8 mouse cellular contexts compared by ENCODE assay signal in the genomic region with DNA sequence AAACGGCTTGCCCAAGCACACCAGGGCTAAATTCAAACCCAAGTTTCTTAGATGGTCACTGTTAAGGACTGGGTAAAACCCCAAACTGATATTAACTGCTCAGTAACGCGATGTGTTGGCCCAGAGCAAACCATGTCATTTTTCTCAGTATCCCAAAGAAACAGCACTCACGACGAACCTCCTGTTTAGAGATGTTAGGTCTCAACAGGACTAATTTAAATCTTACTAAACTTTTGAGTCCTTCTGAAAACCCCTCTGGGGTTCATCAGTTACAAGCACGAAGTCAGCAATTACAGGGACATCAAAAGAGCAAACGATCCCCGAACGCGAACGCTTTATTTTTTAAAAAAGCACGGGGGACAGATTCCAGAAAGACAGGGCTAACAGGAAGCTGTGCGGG. TPM values are rescaled to one million over a fixed set of nuclear protein-coding genes. Genes with fewer than 3 reads are reported as not detected.
DNase-seq lines count a peak whose midpoint lies in the region; ATAC-seq and TF ChIP-seq lines count a peak whose summit lies in the region.

No protein-coding gene starts in this region.

- no peak for TF ChIP-seq POLR2A in spleen, adult 2 months (IDR thresholded peaks at IDR 0.05; ENCODE audit: low read depth, low read length)

- TF ChIP-seq CTCF in spleen, adult 2 months (IDR thresholded peaks at IDR 0.05; ENCODE audit: extremely low read depth, insufficient read depth, insufficient read length, insufficient replicate concordance), result no peak

- no peaks in the 10 kb centered on the region for H3K9me3 ChIP-seq in embryonic facial prominence, embryonic 15.5 days (replicated peaks)
- no peaks in the 10 kb centered on the region for H3K9me3 ChIP-seq in limb, embryonic 12.5 days
- H3K9me3 ChIP-seq in stomach, embryonic 15.5 days, result no peaks in the 10 kb centered on the region

- H3K27ac ChIP-seq in spleen, adult 2 months (ENCODE audit: insufficient read depth, low read length), result peak overlapping the region; percentile 94
- H3K27ac ChIP-seq in embryonic facial prominence, embryonic 15.5 days (replicated peaks), result peak overlapping the region; percentile 96
- H3K27ac ChIP-seq in limb, embryonic 12.5 days, result peak overlapping the region; percentile 95
- H3K27ac ChIP-seq in stomach, embryonic 15.5 days, result peak overlapping the region; percentile 91

- H3K4me1 ChIP-seq in spleen, adult 2 months (ENCODE audit: control insufficient read depth, insufficient read depth, insufficient read length), result peaks cover 7% of the 10 kb centered on the region
- peaks cover 17% of the 10 kb centered on the region for H3K4me1 ChIP-seq in embryonic facial prominence, embryonic 15.5 days
- H3K4me1 ChIP-seq in limb, embryonic 12.5 days (replicated peaks), result peaks cover 21% of the 10 kb centered on the region
- peaks cover 14% of the 10 kb centered on the region; the same call in 1 of the 2 replicates for H3K4me1 ChIP-seq in stomach, embryonic 15.5 days

- no peaks in the 10 kb centered on the region for H3K27me3 ChIP-seq in spleen, adult 2 months (ENCODE audit: control insufficient read depth, insufficient read depth, low read length)
- H3K27me3 ChIP-seq in embryonic facial prominence, embryonic 15.5 days, result no peaks in the 10 kb centered on the region
- no peaks in the 10 kb centered on the region for H3K27me3 ChIP-seq in limb, embryonic 12.5 days
- H3K27me3 ChIP-seq in stomach, embryonic 15.5 days (replicated peaks), result no peaks in the 10 kb centered on the region

- DNase-seq in spleen, adult 2 months (ENCODE audit: low read depth in 1 of 2, low spot score in 2 of 2), result no peak
- DNase-seq in spleen, adult 18-20 months, result no peak
- DNase-seq in layer of hippocampus, postnatal 36 days, result no peak
- no peak for DNase-seq in testis, postnatal 10 days (ENCODE audit: low spot score)
- DNase-seq in right cerebral cortex, adult 2 months (ENCODE audit: low spot score in 2 of 2), result no peak

- H3K4me3 ChIP-seq in spleen, adult 2 months (ENCODE audit: extremely low read depth, insufficient read depth, insufficient read length), result peak overlapping the region; percentile 99
- H3K4me3 ChIP-seq in embryonic facial prominence, embryonic 15.5 days (replicated peaks), result peak overlapping the region; percentile 76
- peak overlapping the region; percentile 83 for H3K4me3 ChIP-seq in limb, embryonic 12.5 days (replicated peaks)
- H3K4me3 ChIP-seq in stomach, embryonic 15.5 days (replicated peaks), result peak overlapping the region; percentile 94

- H3K4me2 ChIP-seq in embryonic facial prominence, embryonic 15.5 days (replicated peaks), result peak overlapping the region; percentile 64
- H3K4me2 ChIP-seq in limb, embryonic 12.5 days, result peak overlapping the region; percentile 89
- peak overlapping the region; percentile 50 for H3K4me2 ChIP-seq in stomach, embryonic 15.5 days

- WGBS in spleen, adult 2 months, result 4% methylated on average over 13 of the region's 13 CpGs
- 1% methylated on average over 13 of the region's 13 CpGs for WGBS in embryonic facial prominence, embryonic 15.5 days
- 4% methylated on average over 13 of the region's 13 CpGs for WGBS in limb, embryonic 12.5 days
- WGBS in stomach, embryonic 15.5 days, result 1% methylated on average over 13 of the region's 13 CpGs

- ATAC-seq in embryonic facial prominence, embryonic 15.5 days (ENCODE audit: insufficient number of reproducible peaks, low FRiP score, low TSS enrichment, low read depth), result no peak
- ATAC-seq in limb, embryonic 12.5 days (ENCODE audit: insufficient number of reproducible peaks, insufficient read depth, low FRiP score, low TSS enrichment, low read depth), result no peak
- no peak for ATAC-seq in stomach, embryonic 15.5 days (ENCODE audit: insufficient read depth, low FRiP score, low read depth)

- peak overlapping the region; percentile 90 for H3K9ac ChIP-seq in embryonic facial prominence, embryonic 15.5 days
- peak overlapping the region; percentile 92 for H3K9ac ChIP-seq in limb, embryonic 12.5 days (replicated peaks)
- peak overlapping the region; percentile 65 for H3K9ac ChIP-seq in stomach, embryonic 15.5 days

- peaks cover 5% of the 10 kb centered on the region for H3K36me3 ChIP-seq in spleen, adult 2 months (ENCODE audit: control insufficient read depth, insufficient read depth, low read length)
- peaks cover 11% of the 10 kb centered on the region; the same call in 1 of the 2 replicates for H3K36me3 ChIP-seq in embryonic facial prominence, embryonic 15.5 days
- peaks cover 14% of the 10 kb centered on the region for H3K36me3 ChIP-seq in limb, embryonic 12.5 days
- no peaks in the 10 kb centered on the region; the same call in 1 of the 2 replicates for H3K36me3 ChIP-seq in stomach, embryonic 15.5 days

RNA-seq across cellular contexts. Expression of a gene that starts 0.6 kb away (rescaled TPM):
- polyA plus RNA-seq in spleen, adult 2 months (2012; rRNA removed), result 0.45 and 0.78 TPM in 2 replicates
- polyA plus RNA-seq in embryonic facial prominence, embryonic 15.5 days (2015; fragmentation: Nextera tagmentation; extraction: Ambion mirVana), result 6.9 and 8.6 TPM in 2 replicates
- polyA plus RNA-seq in limb, embryonic 12.5 days (2016; fragmentation: Nextera tagmentation; extraction: Ambion mirVana), result 7.9 and 8.7 TPM in 2 replicates
- polyA plus RNA-seq in stomach, embryonic 15.5 days (2015; fragmentation: Nextera tagmentation; extraction: Ambion mirVana), result 4.2 and 5.4 TPM in 2 replicates
- total RNA-seq in layer of hippocampus, postnatal 36 days (2021), result 1 to 10 TPM; 2.8 to 3.3 TPM

RNA-seq across cellular contexts. Expression of a gene that starts 0.6 kb away (rescaled TPM):
- polyA plus RNA-seq in spleen, adult 2 months (2012; rRNA removed), result 178 and 234 TPM in 2 replicates
- polyA plus RNA-seq in embryonic facial prominence, embryonic 15.5 days (2015; fragmentation: Nextera tagmentation; extraction: Ambion mirVana), result 826 and 839 TPM in 2 replicates
- 1,072 and 1,099 TPM in 2 replicates for polyA plus RNA-seq in limb, embryonic 12.5 days (2016; fragmentation: Nextera tagmentation; extraction: Ambion mirVana)
- 992 and 1,078 TPM in 2 replicates for polyA plus RNA-seq in stomach, embryonic 15.5 days (2015; fragmentation: Nextera tagmentation; extraction: Ambion mirVana)
- 10 to 100 TPM; 44.8 to 53.1 TPM for total RNA-seq in layer of hippocampus, postnatal 36 days (2021)

RNA-seq across cellular contexts. Expression of a gene that starts 22.2 kb away (rescaled TPM):
- 6.7 TPM in 2 replicates for polyA plus RNA-seq in spleen, adult 2 months (2012; rRNA removed)
- 40.5 and 41.4 TPM in 2 replicates for polyA plus RNA-seq in embryonic facial prominence, embryonic 15.5 days (2015; fragmentation: Nextera tagmentation; extraction: Ambion mirVana)
- polyA plus RNA-seq in limb, embryonic 12.5 days (2016; fragmentation: Nextera tagmentation; extraction: Ambion mirVana), result 62.9 and 66.1 TPM in 2 replicates
- polyA plus RNA-seq in stomach, embryonic 15.5 days (2015; fragmentation: Nextera tagmentation; extraction: Ambion mirVana), result 49.7 and 51.6 TPM in 2 replicates
- total RNA-seq in layer of hippocampus, postnatal 36 days (2021), result 10 to 100 TPM; 18.0 to 18.2 TPM

RNA-seq across cellular contexts. Expression of a gene that starts 49.4 kb away (rescaled TPM):
- polyA plus RNA-seq in spleen, adult 2 months (2012; rRNA removed), result 2.1 TPM in 2 replicates
- polyA plus RNA-seq in embryonic facial prominence, embryonic 15.5 days (2015; fragmentation: Nextera tagmentation; extraction: Ambion mirVana), result 10.5 and 10.6 TPM in 2 replicates
- polyA plus RNA-seq in limb, embryonic 12.5 days (2016; fragmentation: Nextera tagmentation; extraction: Ambion mirVana), result 6.4 and 7.2 TPM in 2 replicates
- polyA plus RNA-seq in stomach, embryonic 15.5 days (2015; fragmentation: Nextera tagmentation; extraction: Ambion mirVana), result 10.9 and 11.3 TPM in 2 replicates
- 1 to 10 TPM; 7.1 to 8.7 TPM for total RNA-seq in layer of hippocampus, postnatal 36 days (2021)
